In the genomic region with DNA sequence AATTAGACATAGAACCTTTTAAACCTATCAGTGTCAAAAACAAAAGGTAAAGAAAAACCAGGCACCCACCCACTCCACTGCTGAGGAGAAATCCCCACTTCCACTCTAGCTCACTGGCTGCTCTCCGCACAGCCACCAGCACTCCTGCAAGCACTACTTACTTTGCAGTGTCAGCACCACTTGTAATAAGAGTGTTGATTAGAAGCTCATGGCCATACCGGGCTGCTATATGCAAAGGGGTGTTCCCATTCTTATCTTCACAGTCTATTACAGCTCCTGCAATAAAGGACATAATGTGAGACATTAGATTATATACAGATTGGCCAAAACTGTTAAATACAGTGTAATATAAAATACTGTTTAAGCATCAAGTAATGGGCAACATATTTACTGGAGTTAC, we compare ENCODE assay signal across 23 mouse cellular contexts.
"Had no signal": no experiment of that assay in that cellular context is flagged by ENCODE, and none has a peak within 500 bp of the region (broad histone marks: within the 10 kb centered on the region; RNA-seq: fewer than 3 reads in every experiment).

No protein-coding gene starts in this region.

- DNase-seq: kidney, adult 8-10 months; kidney, postnatal 10 days; kidney, postnatal 36 days; layer of hippocampus, postnatal 36 days; lung, embryonic 14.5 days; lung, postnatal 10 days; lung, postnatal 36 days; retina, postnatal 1 day; right cerebral cortex, postnatal 25 days; spleen, adult 18-20 months; thymus, adult 18-20 months; thymus, postnatal 36 days had no signal

- H3K4me2 ChIP-seq: kidney, embryonic 15.5 days; limb, embryonic 12.5 days; limb, embryonic 15.5 days; lung, embryonic 14.5 days; midbrain, embryonic 12.5 days; neural tube, embryonic 13.5 days had no signal

- ATAC-seq: hindbrain, postnatal 0 days; inflammation-experienced regulatory T-cells, adult 6 months; intestine, postnatal 0 days; midbrain, embryonic 16.5 days had no signal

- H3K9ac ChIP-seq: kidney, embryonic 15.5 days; limb, embryonic 12.5 days; limb, embryonic 15.5 days; lung, embryonic 14.5 days; midbrain, embryonic 12.5 days; neural tube, embryonic 13.5 days had no signal

- H3K4me3 ChIP-seq: kidney, embryonic 15.5 days; left cerebral cortex, adult 2 months; limb, embryonic 12.5 days; limb, embryonic 15.5 days; midbrain, embryonic 12.5 days; myocyte; neural tube, embryonic 13.5 days had no signal

- H3K27ac ChIP-seq: hindbrain, postnatal 0 days; kidney, embryonic 15.5 days; left cerebral cortex, adult 2 months; limb, embryonic 12.5 days; limb, embryonic 15.5 days; midbrain, embryonic 12.5 days; neural tube, embryonic 13.5 days had no signal

- H3K4me1 ChIP-seq: kidney, embryonic 15.5 days; limb, embryonic 12.5 days; limb, embryonic 15.5 days; midbrain, embryonic 12.5 days; neural tube, embryonic 13.5 days had no signal

- H3K9me3 ChIP-seq: kidney, embryonic 15.5 days; limb, embryonic 12.5 days; limb, embryonic 15.5 days; midbrain, embryonic 12.5 days; neural tube, embryonic 13.5 days had no signal

- H3K27me3 ChIP-seq: kidney, embryonic 15.5 days; limb, embryonic 12.5 days; limb, embryonic 15.5 days; midbrain, embryonic 12.5 days; neural tube, embryonic 13.5 days had no signal
